Mouse (Mus musculus) cerebellum, adult 2 months (tissue): ENCODE data around the gene Sh3glb2. TPM values are rescaled to one million over a fixed set of nuclear protein-coding genes. Genes with fewer than 3 reads are reported as not detected.

Experiments used
- DNase-seq, 2 experiments: peaks; one replicate each; pipeline ENCODE4 v3.0.0; 2021
- H3K27ac ChIP-seq: fragments of 200-500 bp; 2 replicates; pipeline ENCODE4 v1.5.1; 2012; ENCODE audit warnings: low read length, control low read depth, inconsistent platforms; ENCODE audit not compliant: insufficient read depth
- H3K27me3 ChIP-seq: fragments of 200-500 bp; 2 replicates; pipeline ENCODE4 v1.6.1; 2012; ENCODE audit warnings: inconsistent platforms, mild to moderate bottlenecking, low read length, moderate library complexity; ENCODE audit not compliant: control insufficient read depth, insufficient read depth
- H3K4me1 ChIP-seq: fragments of 200-500 bp; 2 replicates; pipeline ENCODE4 v1.6.1; 2011; ENCODE audit warnings: low read length; ENCODE audit not compliant: control insufficient read depth, insufficient read depth
- H3K4me3 ChIP-seq: fragments of 200-500 bp; replicated peaks from 2 replicates; pipeline ENCODE3; 2011; ENCODE audit warnings: mild to moderate bottlenecking, low read depth, low read length, control low read depth; ENCODE audit not compliant: insufficient read depth
- CTCF ChIP-seq: fragments of 200-500 bp; IDR thresholded peaks from 2 replicates; pipeline ENCODE4 v1.5.1; 2011; ENCODE audit warnings: low read depth, mild to moderate bottlenecking, control low read depth, low read length, moderate library complexity, borderline replicate concordance; ENCODE audit not compliant: insufficient read depth
- POLR2A ChIP-seq: fragments of 200-500 bp; IDR thresholded peaks from 2 replicates; pipeline ENCODE4 v1.6.1; 2011; ENCODE audit warnings: low read length, control low read depth, borderline replicate concordance; ENCODE audit not compliant: insufficient read depth
- WGBS: fragments of 180-500 bp; shearing (Covaris S2); methylation state at CpG from one replicate; pipeline ENCODE4 v1.1.7; 2018; 5-methylcytosine and 5-hydroxymethylcytosine counted together
- polyA plus RNA-seq: library from polyadenylated mRNA; depleted of rRNA; stranded (reverse); fragments of >200 nt; gene quantifications from 2 replicates; pipeline ENCODE4 v1.2.3, GENCODE M21; 2012

Gene Sh3glb2
- polyA plus RNA-seq, 1 experiment: 509 TPM

DNA sequence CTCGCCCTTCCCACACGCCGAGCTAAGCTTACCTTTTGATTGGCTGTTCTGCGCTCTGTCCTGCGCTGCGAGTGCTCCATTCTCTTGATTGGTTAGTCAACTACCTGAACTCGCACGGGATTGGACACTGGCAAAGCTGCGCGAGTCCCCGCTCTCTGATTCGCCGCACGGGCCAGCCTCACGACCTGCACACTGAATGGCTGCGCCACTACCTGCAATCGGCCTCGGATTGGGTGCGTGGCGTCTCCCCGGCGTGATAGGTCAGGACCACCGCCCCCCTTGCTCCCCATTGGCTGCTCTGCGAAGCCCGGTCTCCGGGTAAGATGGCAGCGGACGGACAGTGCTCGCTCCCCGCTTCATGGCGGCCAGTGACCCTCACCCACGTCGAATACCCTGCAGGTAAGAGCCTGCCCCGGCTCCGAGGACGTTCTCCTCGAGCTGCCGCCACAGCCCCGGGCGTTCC is 33.0 kb upstream of the Sh3glb2 start, which contains the start of gene Dolpp1:
Gene Dolpp1, plus strand, starts transcription at position 141 of the 463 bp plus-strand sequence.
- Histone ChIP-seq H3K27me3 (no peaks in the 10 kb centered on the region), H3K4me3 (peak within 1 kb of the TSS; percentile 67), H3K4me1 (peaks cover 10% of the 10 kb centered on the region), H3K27ac (peak within 1 kb of the TSS; percentile 45)
- DNase-seq: peak; percentile 97 to 99
- WGBS: under 1% methylated on average over 40 of the region's 40 CpGs
- TF ChIP-seq POLR2A (peak; percentile 83; the same call in 1 of the 2 replicates), CTCF (no peak)

DNA sequence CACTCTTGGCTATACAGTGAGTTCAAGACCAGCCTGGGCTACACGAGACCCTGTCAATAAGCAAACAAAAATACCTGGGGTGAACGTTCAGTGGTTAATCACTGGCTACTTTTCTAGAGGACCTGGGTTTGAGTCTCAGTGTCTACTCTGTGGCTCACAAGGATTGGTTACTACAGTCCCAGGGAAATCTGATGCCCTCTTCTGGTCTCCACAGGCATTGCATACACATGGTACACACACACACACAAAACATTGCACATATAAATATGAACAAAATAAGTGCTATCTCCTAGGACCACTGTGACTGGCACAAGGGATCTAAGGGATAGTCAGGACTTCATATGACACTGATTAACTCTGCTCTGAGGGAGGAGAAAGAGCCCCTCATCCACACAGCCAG is 29.9 kb upstream of the Sh3glb2 start:
- no peaks in the 10 kb centered on the region for H3K27me3 ChIP-seq
- 93% methylated on average over 2 of the region's 2 CpGs for WGBS
- no peak overlapping the region for H3K4me3 ChIP-seq
- DNase-seq: no peak
- no peak for TF ChIP-seq POLR2A
- TF ChIP-seq CTCF: no peak
- H3K27ac ChIP-seq: no peak overlapping the region
- peaks cover 7% of the 10 kb centered on the region for H3K4me1 ChIP-seq

DNA sequence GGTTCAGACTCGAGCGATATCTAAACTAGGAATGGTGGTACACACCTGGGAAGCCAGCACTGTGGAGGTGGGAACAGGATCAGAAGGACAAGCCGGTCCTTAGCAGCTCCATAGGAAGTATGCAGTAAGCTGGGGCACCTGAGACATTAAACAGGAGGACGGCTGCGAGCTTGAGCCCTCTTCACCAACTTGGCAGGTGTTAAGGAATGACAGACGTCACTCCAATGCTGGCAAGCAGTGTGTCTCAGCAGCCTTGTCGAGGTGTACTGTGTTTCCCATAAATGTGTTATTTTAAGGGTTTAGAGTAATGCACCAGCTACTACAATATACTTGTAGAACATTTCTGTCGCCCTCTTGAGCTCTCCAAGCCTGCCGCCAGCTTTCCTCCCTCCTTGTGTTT is 27.8 kb upstream of the Sh3glb2 start:
- DNase-seq: no peak
- H3K27me3 ChIP-seq: no peaks in the 10 kb centered on the region
- TF ChIP-seq POLR2A (no peak), CTCF (no peak)
- H3K4me3 ChIP-seq: no peak overlapping the region
- no peak overlapping the region for H3K27ac ChIP-seq
- H3K4me1 ChIP-seq: no peaks in the 10 kb centered on the region
- WGBS: 64% methylated on average over 9 of the region's 9 CpGs

DNA sequence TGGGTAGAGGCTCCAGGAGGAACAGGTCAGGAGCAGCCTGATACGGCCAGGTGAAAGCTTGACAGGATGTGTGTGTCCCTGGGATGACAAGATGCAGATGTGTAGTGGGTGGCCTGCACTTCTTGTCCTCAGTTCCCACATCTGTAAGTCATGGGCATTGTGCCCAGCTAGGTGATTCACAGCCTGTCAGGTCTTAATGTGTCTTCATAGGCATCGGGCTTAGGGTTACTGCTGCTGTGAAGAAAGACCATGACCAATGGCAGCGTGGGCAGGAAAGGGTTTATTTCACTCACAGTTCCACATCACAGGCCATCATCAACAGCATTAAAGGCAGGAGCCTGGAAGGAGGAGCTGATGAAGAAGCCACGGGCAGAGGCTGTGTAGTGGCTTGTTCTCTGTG is 26.5 kb upstream of the Sh3glb2 start:
- no peak for DNase-seq
- Histone ChIP-seq H3K4me1 (no peaks in the 10 kb centered on the region), H3K27me3 (no peaks in the 10 kb centered on the region), H3K27ac (no peak overlapping the region), H3K4me3 (no peak overlapping the region)
- TF ChIP-seq POLR2A (no peak), CTCF (no peak)
- WGBS: 72% methylated on average over 4 of the region's 4 CpGs

DNA sequence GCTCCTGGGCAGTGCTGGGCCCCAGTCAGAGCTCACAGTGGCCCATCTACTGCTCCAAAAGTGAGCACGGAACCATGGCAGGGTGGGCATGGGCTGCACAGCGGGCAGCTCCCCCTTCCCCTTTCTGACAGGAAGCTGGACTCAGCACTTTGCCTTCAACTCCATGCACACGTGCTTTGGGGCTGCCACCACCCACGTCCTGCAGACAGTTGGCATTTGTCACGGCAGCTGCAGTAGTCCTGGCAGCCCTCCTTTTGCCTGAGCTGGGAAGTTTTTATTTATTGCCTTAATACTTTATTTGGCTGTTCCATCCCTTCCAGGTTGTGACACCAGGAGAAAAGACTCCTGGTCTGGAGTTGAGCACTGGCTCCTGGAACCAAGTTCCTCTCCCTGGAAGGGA is 25.7 kb upstream of the Sh3glb2 start:
- no peaks in the 10 kb centered on the region for H3K27me3 ChIP-seq
- no peak for DNase-seq
- no peak overlapping the region for H3K27ac ChIP-seq
- 37% methylated on average over 5 of the region's 5 CpGs for WGBS
- no peak overlapping the region for H3K4me3 ChIP-seq
- TF ChIP-seq CTCF (no peak), POLR2A (no peak)
- H3K4me1 ChIP-seq: no peaks in the 10 kb centered on the region

DNA sequence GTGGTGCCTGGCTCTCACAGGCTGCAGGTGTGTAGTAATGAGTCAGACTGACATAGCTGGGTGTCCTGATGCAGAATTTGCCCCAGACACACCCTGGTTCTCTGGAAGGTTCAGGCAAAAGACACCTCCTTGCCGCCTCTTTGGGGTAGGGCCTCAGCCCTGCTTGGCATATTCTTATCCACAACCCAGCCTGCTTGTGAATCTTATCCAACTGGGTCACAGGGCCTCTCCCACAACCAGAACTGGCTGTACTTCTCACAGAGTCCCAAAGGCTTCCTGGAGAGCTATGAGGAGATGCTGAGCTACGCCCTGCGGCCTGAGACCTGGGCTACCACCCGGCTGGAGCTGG is 22.2 kb upstream of the Sh3glb2 start:
- 90% methylated on average over 4 of the region's 4 CpGs for WGBS
- Histone ChIP-seq H3K27ac (no peak overlapping the region), H3K4me1 (no peaks in the 10 kb centered on the region), H3K27me3 (no peaks in the 10 kb centered on the region), H3K4me3 (no peak overlapping the region)
- TF ChIP-seq POLR2A (no peak), CTCF (no peak)
- DNase-seq: no peak

DNA sequence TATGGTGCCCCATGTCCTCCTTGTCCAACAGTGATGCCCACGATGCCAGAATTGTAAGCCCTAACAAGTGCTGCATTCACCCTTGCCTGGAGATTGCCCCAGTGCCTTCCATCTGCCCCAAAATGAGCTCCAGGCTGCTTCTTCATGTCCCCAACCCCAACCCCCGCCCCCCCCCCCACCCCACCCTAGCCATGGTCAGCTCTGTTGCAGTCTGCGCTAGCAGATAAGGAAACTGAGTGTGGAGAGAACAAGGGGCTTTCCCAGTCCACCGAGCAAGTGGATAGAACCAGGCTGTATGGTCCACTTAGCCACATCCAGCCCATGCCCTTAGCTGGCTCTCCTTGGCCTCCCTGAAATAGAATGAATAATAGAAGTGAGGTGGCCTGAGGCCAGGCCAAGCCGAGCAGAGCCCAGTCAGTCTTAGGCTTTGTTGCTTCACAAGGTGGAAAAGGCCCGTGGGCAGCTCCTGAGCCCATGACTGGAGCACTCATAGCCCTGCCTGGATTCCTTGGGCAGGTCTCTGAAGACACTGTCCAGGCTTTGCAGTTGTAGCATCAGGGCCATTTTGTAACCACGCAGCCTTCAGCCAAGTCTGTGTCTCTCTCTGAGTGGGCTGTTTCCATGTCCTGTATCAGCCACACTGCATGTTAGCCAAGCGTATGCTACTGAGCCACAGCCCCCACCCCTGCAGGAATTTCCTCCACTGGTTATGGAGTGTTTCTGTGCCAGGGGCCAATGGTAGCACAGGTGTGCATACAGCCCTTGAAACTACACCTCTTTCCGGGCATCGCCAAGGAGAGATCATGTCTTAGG is 21.6 kb upstream of the Sh3glb2 start:
- Histone ChIP-seq H3K27ac (no peak overlapping the region), H3K4me3 (no peak overlapping the region), H3K4me1 (no peaks in the 10 kb centered on the region), H3K27me3 (no peaks in the 10 kb centered on the region)
- WGBS: 80% methylated on average over 10 of the region's 10 CpGs
- no peak for TF ChIP-seq POLR2A
- TF ChIP-seq CTCF: no peak
- no peak for DNase-seq

DNA sequence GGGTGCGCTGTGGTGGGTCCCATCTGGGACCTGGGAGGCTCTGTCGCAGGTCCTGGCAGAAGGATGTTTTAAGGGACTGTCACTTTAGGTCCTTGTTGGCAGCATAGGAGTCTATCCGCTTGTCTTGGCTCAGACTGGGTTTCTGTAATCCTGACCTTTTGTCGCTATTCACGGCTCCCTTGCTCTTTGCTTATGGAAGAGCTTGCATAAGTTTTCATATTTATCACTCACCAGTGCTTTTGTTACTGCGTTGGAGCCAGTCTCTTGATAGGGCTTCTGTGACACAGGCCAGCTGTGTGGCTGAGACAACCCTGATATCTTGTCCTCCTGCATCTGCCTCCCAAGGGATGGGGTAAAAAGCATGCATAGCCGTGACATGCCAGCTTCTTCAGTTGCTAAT is 20.2 kb upstream of the Sh3glb2 start:
- Histone ChIP-seq H3K4me1 (no peaks in the 10 kb centered on the region), H3K4me3 (no peak overlapping the region), H3K27ac (no peak overlapping the region), H3K27me3 (no peaks in the 10 kb centered on the region)
- TF ChIP-seq CTCF (no peak), POLR2A (no peak)
- no peak for DNase-seq
- whole genome bisulfite sequencing: 74% methylated on average over 7 of the region's 7 CpGs
